Mouse (Mus musculus) lung, postnatal 4 days (tissue): ENCODE data around the gene Eya2.
"Not testable (repeated sequence)": the region's sequence is repeated elsewhere in the genome, so short reads cannot be mapped to it uniquely, and the experiment has no call there.

Source experiments
- DNase-seq, 2 experiments: peaks; one replicate each; pipeline ENCODE4 v3.0.0; 2021

The Eya2 gene

DNA sequence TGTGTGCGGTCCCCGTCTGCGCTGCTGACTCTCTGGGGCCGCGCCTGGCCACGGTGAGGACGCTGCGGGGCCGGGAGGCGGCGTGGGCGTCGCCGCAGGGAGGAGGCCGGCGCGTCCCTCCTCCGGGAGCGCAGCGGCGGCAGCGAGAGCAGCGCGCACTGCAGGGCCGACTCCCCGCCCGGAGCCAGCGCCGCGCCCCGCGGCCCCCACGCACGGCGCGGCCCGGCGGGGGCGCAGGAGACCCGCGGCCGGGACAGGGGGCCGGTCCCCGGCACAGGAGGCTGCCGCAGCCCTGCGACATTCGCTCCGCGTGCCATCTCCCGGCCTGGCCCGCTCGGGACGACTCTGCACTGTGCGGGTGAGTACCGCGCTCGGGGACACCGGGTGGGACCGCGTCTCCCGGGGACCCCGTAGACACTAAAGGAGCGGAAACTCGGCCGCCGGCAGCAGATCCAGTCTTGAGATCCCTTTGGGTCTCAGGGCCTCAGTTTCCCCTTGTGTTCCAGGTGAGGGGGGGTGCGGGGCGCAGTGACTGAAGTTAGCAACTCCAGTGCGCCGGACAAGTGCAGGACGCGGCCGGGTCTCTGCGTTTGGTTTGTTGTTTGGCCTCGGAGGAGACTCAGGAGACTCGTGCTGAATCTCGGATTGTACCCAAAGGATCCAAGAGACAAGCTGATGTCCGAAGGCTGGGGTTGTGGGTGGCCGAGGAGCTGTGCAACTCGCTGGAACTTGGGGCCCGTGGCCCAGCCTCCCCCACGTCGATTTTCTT, at the start of gene Eya2:
TSS of gene Eya2 (plus strand) at position 126 of the 769 bp plus-strand sequence.
- peak in 1 of 2 experiments; percentile 53 for DNase-seq

DNA sequence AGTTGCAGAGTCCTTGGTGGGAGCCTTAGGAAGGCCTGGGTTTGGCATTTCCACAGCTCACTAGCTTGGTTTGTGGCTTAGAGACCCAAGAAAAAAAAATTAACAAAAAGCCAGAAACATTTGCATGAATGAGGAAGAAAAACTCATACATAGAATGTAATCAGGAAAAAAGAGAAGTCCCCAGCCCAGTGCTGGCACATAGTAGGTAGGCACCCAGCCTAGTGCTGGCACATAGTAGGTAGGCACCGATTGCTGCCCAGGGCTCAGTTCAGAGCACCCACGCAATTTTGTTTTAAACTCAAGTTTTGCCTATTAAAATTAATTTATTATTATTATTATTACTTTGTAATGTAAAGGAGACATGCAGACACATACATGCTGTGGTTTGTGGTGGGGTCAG, 49.1 kb upstream of the Eya2 start:
- DNase-seq: no peak

DNA sequence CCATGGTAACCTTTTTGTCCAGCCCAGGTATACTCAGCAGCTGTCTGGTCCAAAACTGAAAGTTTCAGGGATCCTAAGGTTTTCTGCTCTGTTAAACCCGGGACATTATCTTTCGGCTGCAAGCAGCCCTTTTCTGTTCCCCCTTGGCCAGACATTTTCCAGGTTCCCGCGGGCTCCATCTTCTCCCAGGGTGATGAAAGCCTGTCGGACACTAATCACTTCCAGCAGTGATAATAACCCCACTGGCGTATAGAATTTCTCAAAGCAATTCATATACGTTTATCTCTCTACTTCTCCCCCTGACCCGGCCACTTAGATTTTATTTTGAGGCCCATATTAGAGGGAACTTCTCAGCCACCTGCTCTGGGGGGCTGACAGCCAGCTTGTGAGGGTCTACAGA, 48.5 kb upstream of the Eya2 start:
- no peak for DNase-seq

DNA sequence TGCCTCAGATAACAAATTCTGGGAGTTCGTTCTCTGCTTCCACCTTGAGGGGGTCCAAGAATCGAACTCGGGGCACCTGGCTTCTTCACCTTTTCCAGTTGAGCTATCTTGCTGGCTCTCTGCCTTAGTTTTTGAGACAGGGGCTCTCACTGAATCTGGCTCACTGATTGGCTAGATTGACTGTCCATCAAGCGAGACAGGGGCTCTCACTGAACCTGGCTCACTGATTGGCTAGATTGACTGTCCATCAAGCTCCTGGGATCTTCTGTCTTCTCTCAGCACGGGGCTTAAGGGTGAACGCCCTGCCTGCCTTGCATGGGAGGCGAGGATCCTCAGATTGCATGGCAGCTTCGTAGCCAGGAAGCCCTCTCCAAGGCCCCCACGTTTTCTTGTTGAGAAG, 47.4 kb upstream of the Eya2 start:
- DNase-seq: peak; percentile 48 to 59

DNA sequence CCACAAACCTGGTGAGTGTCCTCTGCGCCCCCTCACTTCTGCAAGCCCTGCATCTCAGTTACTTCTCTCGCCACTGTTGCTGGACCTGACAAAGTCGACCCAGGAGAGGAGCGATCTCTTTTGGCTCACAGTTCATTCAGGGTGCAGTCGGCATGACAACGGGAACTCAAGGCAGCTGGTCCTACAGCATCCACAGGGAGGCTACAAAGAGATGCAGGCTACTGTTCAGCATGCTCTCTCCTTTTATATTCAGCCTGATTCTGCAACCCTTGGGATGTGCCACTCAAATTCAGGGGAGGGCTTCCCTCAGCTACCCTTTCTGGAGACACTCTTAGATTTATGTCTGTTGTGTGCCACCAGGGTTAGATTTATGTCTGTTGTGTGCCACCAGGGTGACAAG, 46.2 kb upstream of the Eya2 start:
- DNase-seq: no peak

DNA sequence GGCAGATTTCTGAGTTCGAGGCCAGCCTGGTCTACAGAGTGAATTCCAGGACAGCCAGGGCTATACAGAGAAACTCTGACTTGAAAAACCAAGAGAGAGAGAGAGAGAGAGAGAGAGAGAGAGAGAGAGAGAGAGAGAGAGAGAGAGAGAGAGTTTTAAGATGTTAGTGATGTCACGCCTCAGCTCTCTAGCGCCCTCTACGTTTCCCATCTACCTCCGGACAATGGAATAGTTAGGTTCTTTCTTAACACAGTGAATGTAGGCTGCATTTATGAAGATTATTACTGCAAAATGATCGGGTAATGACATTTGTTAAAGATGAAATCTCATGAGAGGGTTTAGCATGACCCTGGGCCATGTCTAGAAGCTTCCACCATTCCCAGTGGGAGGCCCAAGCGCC, 44.4 kb upstream of the Eya2 start:
- DNase-seq: not testable (repeated sequence)

DNA sequence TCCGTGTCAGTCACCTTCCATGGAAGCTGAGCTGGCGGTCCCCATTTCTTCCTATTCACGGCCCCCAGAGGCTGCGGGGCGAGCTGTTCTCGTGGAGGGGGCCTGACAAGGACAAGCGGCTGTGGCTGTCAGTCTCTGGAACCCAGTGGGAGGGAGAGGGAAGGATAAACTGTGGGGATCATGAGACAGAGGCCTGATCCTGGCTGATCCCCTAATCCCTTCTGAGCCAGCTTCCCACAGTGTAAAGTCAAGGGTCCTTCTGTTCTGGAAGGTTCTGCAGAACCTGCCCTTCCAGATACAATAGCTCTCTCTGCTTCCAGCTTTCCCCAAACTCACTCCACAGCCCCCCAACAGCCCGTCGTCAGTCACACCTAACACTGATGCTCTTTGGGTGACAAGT, 40.8 kb upstream of the Eya2 start:
- DNase-seq: no peak

DNA sequence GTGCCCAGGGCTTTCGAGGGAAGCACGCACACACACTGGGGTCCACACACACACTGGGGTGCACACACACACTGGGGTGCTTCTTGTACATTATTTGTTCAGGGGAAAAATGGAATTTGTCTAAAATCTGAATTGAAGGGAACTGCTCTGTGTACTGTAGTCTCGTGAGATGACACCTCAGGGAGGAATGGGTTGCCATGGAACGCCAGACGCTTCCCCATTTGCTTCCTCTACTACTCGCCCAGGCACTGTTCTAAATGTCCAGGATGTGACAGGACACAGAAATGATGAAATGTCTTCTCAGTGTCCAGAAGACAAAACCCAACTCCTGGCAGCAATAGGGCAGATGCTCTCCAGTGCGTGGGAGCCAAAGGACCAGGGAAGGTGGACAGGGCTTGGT, 37.6 kb upstream of the Eya2 start:
- DNase-seq: no peak

DNA sequence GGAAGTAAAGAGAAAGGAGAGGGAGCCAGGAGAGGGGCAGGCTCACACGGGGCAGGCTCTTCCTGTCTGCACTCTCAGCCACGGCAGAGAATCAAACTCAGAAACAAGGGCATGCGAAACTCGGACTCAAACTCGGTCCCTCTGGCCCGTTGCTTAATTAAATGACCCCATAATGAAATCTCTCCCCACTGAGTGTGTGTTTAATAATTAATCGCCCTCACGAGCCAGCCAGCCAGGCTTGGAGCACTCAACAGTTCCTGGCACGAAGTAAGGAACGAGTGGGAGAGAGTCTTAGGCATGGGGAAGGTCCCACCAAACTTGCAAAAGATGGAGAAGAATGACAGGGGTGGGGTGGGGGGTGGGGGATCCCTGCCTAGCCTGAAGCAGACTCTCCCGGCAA, 35.9 kb upstream of the Eya2 start:
- DNase-seq: no peak

DNA sequence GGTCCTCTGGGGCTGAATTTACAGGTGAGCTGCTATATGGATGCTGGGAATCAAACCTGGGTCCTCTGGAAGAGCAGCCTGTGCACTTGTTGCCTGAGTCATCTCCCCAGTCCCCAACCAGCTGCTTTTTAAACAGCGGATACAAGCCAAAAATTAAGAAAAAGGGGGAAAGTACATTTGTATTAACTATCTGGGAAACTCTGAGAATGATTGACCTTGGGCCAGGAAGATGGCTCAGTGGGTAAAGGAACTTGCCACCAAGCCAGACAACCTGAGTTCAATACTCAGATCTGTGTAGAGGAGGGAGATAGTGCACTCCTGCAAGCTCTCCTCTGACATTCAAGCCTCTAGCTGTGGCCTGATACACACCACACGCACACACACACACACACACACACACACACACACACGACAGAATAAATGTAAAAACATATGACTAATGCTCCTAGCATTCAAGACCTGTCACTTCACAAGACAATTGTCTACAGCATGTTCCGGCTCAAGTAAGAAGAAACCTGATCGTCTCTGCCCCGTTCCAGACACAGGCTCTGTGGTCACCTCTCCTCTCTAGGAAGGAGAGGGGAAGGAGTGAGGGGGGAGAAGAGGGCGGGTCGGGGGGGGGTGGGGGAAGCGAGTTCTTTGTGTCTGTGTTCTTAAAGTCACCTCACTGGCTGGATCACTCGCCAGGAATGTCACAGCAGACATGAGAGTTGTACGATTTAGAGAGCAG, 35.2 kb upstream of the Eya2 start:
- DNase-seq: no peak

DNA sequence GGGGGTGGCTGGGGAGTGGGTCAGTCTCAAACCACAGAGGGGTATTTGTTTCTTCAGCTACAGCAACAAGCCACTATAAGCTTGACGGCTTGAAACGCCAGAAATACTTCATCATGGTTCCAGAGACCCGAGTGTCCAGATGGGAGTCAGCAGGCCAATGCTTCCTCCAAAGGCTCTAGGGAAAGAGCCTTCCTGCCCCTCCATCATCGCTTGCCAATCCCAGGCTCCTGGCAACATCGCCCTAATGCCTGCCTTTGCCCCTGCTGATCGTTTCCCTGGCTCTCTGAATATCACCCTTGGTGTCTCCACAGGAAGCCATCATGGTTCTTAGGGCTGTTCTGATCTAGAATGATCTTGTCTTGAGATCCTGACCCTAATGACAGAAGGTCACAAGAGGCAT, 33.0 kb upstream of the Eya2 start:
- DNase-seq: no peak

DNA sequence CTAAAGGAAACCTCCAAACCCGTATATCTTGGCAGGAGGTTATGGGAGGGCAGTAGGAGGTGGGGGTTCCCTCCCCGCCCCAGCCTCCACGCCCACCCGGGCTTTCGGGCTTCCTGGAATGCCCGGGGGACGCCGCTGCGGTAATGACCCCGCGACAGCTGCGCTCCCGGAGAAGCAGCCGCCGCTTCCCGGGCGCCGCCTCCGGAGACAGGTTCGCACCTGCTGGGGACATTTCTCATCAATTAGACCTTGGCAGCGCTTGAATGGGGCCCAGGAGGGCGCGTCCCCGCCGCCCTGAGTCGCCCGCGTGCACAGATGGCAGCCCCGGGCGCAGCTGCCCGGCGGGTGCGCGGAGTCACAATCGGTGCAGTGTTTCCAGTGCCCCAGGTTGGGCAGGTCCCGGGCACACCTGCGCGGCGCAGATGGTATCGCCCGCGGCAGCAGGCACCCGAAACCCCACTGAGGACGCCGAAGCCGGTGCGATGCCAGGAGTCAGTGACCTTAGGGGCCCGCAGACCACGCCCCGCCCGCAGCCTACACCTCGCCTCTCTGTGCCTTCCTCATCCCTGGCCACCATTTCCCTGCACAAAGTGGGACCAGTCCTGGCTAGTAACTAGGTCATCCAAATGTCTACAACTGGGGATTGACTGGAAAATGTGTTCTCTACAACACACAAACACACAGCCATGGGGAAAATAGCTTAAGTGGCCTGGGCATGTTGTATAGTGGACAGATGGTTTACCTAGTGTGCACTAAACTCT, 31.4 kb upstream of the Eya2 start:
- peak; percentile 19 to 41 for DNase-seq

DNA sequence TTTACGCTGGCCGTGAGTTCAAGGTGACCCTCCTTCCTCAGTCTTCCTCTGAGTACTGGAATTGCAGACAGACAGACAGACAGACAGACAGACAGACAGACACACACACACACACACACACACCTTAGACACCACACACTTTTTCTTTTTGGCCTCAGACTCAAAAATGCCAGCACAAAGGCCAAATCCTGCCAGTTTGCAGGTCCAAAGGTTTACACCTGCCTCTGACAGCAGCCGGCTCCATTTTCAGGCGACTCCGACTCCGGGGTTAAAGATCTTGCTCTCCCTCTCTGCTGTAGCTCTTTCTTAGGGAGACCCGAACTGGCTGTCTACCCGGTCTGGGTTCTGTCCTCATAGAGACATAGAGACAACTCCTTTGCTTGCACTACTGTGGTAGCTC, 30.7 kb upstream of the Eya2 start:
- DNase-seq: no peak

DNA sequence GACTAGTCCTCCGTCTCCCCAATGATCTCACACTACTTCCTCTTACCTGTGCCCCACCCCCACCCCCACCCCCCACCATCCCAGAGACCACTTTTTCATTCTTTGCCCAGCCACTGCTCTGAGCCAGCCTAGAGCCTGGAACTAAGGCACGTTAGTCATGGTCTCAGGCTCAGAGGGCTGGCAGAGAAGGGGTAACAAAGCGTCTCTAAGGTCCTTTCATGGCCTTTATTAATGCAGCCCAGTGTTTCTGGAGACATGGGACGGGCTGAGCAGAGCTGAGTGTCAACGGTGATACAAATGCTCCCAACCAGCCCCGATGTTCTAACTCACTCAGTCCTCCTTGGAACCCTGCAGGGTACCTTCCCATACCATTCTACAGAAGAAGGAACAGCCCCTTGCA, 30.2 kb upstream of the Eya2 start:
- no peak for DNase-seq

DNA sequence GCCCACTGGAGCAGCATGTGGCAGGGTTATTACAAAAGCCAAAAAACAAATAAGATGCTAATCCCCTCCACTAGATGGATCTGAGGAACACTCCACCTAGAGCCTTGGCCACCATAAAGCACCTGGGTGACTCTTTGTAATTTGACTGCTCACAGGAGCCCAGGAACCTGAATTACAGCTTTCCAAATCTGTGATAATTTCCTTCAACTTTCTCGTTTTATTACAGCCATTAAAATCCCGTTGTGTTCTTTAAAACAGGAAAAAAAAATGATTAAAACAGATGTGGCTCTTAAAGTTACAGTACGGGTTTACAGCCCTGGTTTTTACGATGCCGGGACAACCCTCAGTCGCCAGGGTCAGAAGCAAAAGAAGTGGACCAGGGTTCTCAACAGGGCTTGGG, 27.9 kb upstream of the Eya2 start:
- no peak for DNase-seq

DNA sequence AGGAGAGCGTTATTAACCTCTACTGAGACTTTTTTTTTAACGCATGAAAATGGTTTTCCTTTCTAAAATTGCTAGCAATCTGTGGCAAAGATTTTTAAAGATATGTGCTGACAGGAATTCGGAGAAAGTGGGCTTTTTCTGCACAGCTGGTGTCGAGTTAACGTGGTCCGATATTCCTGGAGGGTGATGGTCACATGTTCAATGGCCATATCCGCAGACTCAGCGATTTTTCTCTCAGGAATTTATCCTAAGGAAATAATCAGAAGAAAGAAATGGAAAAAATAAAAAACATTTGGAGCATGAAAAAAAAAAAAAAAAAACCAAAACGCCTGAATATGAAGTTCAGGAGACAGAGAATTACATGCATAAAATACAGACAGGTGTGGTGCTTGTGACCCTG, 27.0 kb upstream of the Eya2 start:
- no peak for DNase-seq

DNA sequence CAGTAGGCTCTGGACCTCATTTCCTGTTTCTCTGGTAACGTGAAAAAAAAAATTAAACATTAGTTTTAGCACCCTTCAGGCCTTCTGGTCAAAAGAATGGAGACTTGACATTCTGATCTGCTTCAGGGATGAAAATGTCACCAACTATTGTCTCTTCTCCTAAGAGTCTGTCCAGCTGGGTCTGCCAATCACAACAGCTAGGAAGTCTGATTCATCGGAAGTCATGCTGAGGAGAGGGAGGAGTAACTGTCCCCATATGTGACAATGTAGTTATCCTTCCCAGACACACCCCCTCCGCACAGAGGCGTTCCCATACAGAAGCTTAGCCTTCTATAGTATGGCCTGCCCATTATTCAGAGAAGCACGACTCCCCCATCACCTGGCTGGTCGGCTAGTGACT, 25.9 kb upstream of the Eya2 start:
- no peak for DNase-seq

DNA sequence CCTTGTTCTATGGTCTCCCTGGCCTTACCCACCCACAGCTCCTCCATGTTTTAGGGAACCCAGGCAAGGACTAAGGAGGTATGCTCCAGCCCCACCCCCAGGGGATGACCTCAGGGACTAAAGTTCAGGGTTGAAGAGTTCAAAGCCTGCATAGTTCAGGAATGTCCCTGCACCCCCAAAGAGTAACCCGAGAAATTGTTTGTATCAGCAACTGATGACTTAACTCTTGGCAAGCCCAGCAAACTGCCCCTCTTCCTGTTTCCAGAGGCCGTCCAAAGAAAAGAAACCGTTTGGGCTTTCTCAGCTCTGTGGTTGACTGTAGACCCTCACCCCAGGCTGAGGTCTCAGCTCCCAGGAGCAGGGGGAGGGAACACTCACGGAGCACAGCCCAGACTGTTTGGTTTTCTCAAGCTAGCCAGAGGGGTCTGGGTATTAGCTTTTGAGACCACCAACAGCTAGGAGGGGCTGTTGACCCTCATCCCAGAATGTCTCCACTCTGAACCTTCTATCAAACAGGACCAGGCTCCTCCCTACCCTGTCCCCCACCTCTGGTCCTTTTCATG, 23.5 kb upstream of the Eya2 start:
- no peak for DNase-seq

DNA sequence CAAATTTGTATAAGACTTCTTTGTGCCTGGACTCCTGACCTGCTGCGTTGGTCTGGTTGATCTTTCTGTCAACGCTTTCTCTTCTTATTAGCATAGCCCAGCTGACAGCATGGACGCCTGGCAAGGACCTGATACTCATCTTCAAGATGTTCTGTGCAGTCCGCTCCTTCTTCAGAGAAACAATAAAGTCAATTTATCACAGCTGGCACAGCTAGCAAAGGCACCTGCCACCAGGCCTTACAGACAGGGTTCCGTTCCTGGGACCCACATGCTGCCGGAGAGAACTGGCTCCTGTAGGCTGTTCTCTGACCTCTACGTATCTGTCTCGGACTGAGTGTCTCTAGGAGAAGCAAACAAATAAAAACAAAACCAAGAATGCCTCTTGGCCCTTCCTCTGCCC, 11.8 kb upstream of the Eya2 start:
- DNase-seq: no peak

DNA sequence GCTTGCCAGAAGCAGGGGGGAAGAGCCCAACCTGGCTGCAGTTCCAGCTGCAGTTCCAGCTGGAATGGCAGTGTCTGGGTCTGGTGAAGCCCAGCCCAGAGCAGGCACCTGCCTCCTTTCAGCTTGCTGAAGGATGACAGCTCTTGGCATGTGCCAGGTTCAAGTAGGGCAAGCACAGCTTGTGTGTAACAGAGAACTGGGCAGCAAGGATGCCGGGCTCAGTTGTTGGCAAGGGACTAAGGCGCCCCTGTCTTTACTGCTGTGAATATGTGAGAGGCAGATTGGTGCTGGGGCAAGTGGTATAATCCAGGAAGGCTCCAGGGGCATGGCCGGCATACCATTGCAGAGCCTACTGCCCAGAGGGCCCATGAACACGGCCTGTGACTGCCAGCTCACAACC, 11.3 kb upstream of the Eya2 start:
- DNase-seq: no peak

DNA sequence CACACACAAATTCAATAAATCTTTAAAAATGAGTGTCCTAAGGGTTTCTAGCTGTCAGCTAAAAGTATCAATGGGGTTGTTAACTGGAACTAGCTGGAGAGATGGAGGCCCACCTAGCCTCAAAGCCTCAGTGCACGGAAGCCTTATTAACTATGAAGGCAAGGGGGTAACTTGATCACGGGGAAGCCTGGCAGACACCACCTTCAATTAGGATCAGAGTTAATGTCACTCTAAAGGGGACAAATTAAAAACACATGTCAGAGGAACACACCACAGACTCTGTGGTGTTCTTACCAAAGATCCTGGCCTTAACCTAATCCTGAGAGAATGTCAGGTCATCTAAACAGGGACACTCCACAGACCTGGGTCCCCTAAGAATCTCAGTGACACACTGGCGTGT, 10.3 kb upstream of the Eya2 start:
- no peak for DNase-seq

DNA sequence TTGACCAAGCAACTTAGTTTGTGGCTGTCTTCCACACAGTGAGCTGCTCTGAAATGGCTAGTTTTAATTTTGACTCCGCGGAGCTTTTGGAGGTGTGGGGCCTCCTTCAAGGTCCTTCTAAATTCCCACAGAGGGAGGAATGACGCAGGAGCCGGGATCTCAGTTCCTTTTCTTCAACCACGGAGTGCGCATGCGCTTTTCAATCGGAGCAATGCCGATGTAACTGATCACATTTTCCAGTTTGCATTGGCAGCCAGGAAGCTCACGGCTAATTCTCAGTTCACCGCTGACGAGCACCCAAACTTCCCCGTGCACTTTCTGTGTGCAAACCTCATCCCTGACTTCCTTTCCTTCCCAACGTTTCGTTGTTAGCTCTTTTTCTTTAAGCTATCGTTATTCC, 4.1 kb upstream of the Eya2 start:
- no peak for DNase-seq

DNA sequence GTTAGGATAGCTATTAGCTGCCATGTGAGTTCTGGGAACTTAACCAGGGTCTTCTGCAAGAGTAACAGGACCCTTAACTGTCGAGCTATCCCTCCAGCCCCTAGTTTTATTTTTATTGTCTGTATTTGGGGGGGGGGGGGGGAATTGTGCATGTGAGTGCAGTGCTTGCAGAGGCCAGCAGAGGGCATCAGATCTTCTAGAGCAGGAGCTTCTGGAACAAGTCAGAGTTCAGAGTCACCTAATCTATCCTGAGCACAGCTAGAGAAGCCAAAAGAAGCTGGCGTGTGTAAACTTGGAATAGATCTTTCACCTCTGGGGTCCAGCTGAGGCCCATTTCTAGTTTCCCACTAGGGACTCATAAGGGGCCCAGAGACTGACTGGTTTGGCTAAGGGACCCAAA, 1.1 kb upstream of the Eya2 start:
- no peak for DNase-seq

DNA sequence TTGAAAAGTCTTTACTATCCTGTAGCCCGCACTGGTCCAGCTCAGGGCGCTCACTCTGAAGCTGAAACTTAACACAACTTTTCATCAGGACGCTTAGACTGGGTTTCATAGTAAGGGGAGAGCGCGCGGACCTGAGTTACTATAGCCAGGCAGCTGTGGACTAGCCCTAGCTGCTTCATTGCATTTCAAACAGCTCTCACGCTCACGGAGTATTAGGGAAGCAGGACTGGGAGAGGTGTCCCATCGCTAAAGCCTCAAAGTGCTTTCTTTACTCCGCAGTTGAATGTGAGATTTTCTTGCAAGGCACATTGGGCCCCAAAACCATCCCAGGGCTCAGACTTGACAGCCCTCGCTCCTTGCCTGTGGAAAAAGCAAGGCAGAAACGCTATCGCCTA, 841 bp downstream of the Eya2 start:
- DNase-seq: no peak
